Mouse (Mus musculus) intestine, embryonic 15.5 days (tissue): ENCODE measurements at regions not wholly inside any gene's neighbourhood (a gene's known extent, or its start where the extent isn't known, plus 50 kb on each side); places are given as distances from the start of the nearest gene placed in this dataset.

Source experiments
- ATAC-seq: fragments of 200-750 bp; cut with Nextera tagmentation; 2 replicates; pipeline ENCODE4 v1.8.0; 2017; ENCODE audit warnings: moderate TSS enrichment, moderate library complexity
- H3K27ac ChIP-seq: fragments of 300-500 bp; sonication (generic); 2 replicates; pipeline ENCODE4 v1.5.1; 2015; ENCODE audit warnings: mild to moderate bottlenecking, inconsistent platforms
- H3K27me3 ChIP-seq: fragments of 300-500 bp; sonication (generic); replicated peaks from 2 replicates; pipeline ENCODE4 v1.6.1; 2015; ENCODE audit warnings: inconsistent platforms
- H3K36me3 ChIP-seq: fragments of 300-500 bp; sonication (generic); 2 replicates; pipeline ENCODE4 v1.6.1; 2015; ENCODE audit warnings: inconsistent platforms
- H3K4me1 ChIP-seq: fragments of 300-500 bp; sonication (generic); replicated peaks from 2 replicates; pipeline ENCODE4 v1.6.1; 2015; ENCODE audit warnings: inconsistent platforms
- H3K4me2 ChIP-seq: fragments of 300-500 bp; sonication (generic); replicated peaks from 2 replicates; pipeline ENCODE4 v1.6.1; 2015; ENCODE audit warnings: mild to moderate bottlenecking, inconsistent platforms
- H3K4me3 ChIP-seq: fragments of 300-500 bp; sonication (generic); replicated peaks from 2 replicates; pipeline ENCODE4 v1.5.1; 2015; ENCODE audit warnings: inconsistent platforms
- H3K9ac ChIP-seq: fragments of 300-500 bp; sonication (generic); 2 replicates; pipeline ENCODE4 v1.6.1; 2015; ENCODE audit warnings: inconsistent platforms
- H3K9me3 ChIP-seq: fragments of 300-500 bp; sonication (generic); 2 replicates; pipeline ENCODE4 v1.6.1; 2016; ENCODE audit warnings: inconsistent platforms
- WGBS: fragments of 180-500 bp; shearing (Covaris S2); methylation state at CpG from one replicate; pipeline ENCODE4 v1.1.7; 2015; 5-methylcytosine and 5-hydroxymethylcytosine counted together

- no peak for ATAC-seq
- no peaks in the 10 kb centered on the region for H3K9me3 ChIP-seq
- no peak overlapping the region for H3K4me2 ChIP-seq
- no peaks in the 10 kb centered on the region; the same call in 1 of the 2 replicates for H3K4me1 ChIP-seq
- H3K9ac ChIP-seq = no peak overlapping the region
- WGBS = 78% methylated on average over 6 of the region's 6 CpGs
- no peaks in the 10 kb centered on the region for H3K36me3 ChIP-seq
- H3K27me3 ChIP-seq = no peaks in the 10 kb centered on the region
- no peak overlapping the region for H3K27ac ChIP-seq
- H3K4me3 ChIP-seq = no peak overlapping the region
Measured at GRCm38 (mm10) chr1:73721486-73722225, 402.6 kb downstream of the Tns1 start.

GRCm38 (mm10) chr1:73718421-73718820 is 405.8 kb downstream of the Tns1 start:
- WGBS = 80% methylated on average over 5 of the region's 5 CpGs
- no peak overlapping the region for H3K4me3 ChIP-seq

GRCm38 (mm10) chr1:73717401-73717800 is 406.8 kb downstream of the Tns1 start:
- Histone ChIP-seq H3K4me3 (no peak overlapping the region), H3K4me1 (no peaks in the 10 kb centered on the region), H3K27me3 (no peaks in the 10 kb centered on the region), H3K9me3 (no peaks in the 10 kb centered on the region), H3K27ac (no peak overlapping the region), H3K4me2 (no peak overlapping the region), H3K9ac (no peak overlapping the region), H3K36me3 (no peaks in the 10 kb centered on the region)
- no peak for ATAC-seq
- WGBS = 75% methylated on average over 7 of the region's 7 CpGs

More at GRCm38 (mm10) chr1:73718421-73718820, 405.8 kb downstream of the Tns1 start:
- Histone ChIP-seq H3K36me3 (no peaks in the 10 kb centered on the region), H3K9me3 (no peaks in the 10 kb centered on the region), H3K4me1 (no peaks in the 10 kb centered on the region), H3K4me2 (no peak overlapping the region), H3K27ac (no peak overlapping the region), H3K27me3 (no peaks in the 10 kb centered on the region), H3K9ac (no peak overlapping the region)
- no peak for ATAC-seq

- no peaks in the 10 kb centered on the region for H3K36me3 ChIP-seq
- H3K4me3 ChIP-seq = no peak overlapping the region
- no peaks in the 10 kb centered on the region for H3K9me3 ChIP-seq
- H3K4me1 ChIP-seq = no peaks in the 10 kb centered on the region
- H3K27ac ChIP-seq = no peak overlapping the region
- H3K27me3 ChIP-seq = no peaks in the 10 kb centered on the region
- no peak overlapping the region for H3K4me2 ChIP-seq
- H3K9ac ChIP-seq = no peak overlapping the region
- no peak for ATAC-seq
Measured at GRCm38 (mm10) chr1:73716901-73717300, 407.3 kb downstream of the Tns1 start.

GRCm38 (mm10) chr1:73715571-73715970 is 408.7 kb downstream of the Tns1 start:
- H3K4me2 ChIP-seq = no peak overlapping the region

GRCm38 (mm10) chr1:73702428-73702842 is 421.8 kb downstream of the Tns1 start:
- Histone ChIP-seq H3K36me3 (no peaks in the 10 kb centered on the region), H3K27me3 (no peaks in the 10 kb centered on the region), H3K4me3 (no peak overlapping the region), H3K27ac (no peak overlapping the region; the same call in 1 of the 2 replicates), H3K9me3 (no peaks in the 10 kb centered on the region), H3K4me1 (peaks cover 10% of the 10 kb centered on the region), H3K9ac (no peak overlapping the region), H3K4me2 (peak overlapping the region; percentile 27)
- 2% methylated on average over 4 of the region's 4 CpGs for WGBS
- peak; percentile 91 for ATAC-seq

More at GRCm38 (mm10) chr1:73715571-73715970, 408.7 kb downstream of the Tns1 start:
- no peaks in the 10 kb centered on the region for H3K27me3 ChIP-seq
- 73% methylated on average over 2 of the region's 2 CpGs for WGBS
- H3K4me1 ChIP-seq = no peaks in the 10 kb centered on the region
- H3K4me3 ChIP-seq = no peak overlapping the region
- H3K9me3 ChIP-seq = no peaks in the 10 kb centered on the region
- no peak overlapping the region for H3K27ac ChIP-seq
- H3K9ac ChIP-seq = no peak overlapping the region
- no peaks in the 10 kb centered on the region for H3K36me3 ChIP-seq
- ATAC-seq = no peak

GRCm38 (mm10) chr1:73693537-73693936 is 430.7 kb downstream of the Tns1 start:
- Histone ChIP-seq H3K4me3 (no peak overlapping the region), H3K27me3 (no peaks in the 10 kb centered on the region), H3K4me2 (no peak overlapping the region), H3K36me3 (no peaks in the 10 kb centered on the region), H3K9me3 (no peaks in the 10 kb centered on the region), H3K4me1 (0 out of 2 replicates have a peak, but pooled peaks cover 3% of the 10 kb centered on the region), H3K9ac (no peak overlapping the region), H3K27ac (no peak overlapping the region)
- 52% methylated on average over 2 of the region's 2 CpGs for WGBS
- ATAC-seq = 0 out of 2 replicates have a peak, but pooled peaks have one; percentile 51

- H3K9me3 ChIP-seq = no peaks in the 10 kb centered on the region
- H3K4me2 ChIP-seq = no peak overlapping the region
- WGBS = 63% methylated on average over 4 of the region's 4 CpGs
- no peak overlapping the region for H3K27ac ChIP-seq
- H3K4me3 ChIP-seq = no peak overlapping the region
- no peaks in the 10 kb centered on the region for H3K36me3 ChIP-seq
- no peak overlapping the region for H3K9ac ChIP-seq
- H3K27me3 ChIP-seq = no peaks in the 10 kb centered on the region
- ATAC-seq = no peak
- no peaks in the 10 kb centered on the region for H3K4me1 ChIP-seq
Measured at GRCm38 (mm10) chr1:73685734-73686133, 438.5 kb downstream of the Tns1 start.

GRCm38 (mm10) chr1:73685066-73685465 is 439.2 kb downstream of the Tns1 start:
- H3K36me3 ChIP-seq = no peaks in the 10 kb centered on the region
- ATAC-seq = no peak
- no peak overlapping the region for H3K27ac ChIP-seq
- H3K9ac ChIP-seq = no peak overlapping the region
- no peak overlapping the region for H3K4me3 ChIP-seq
- H3K9me3 ChIP-seq = no peaks in the 10 kb centered on the region
- no peaks in the 10 kb centered on the region for H3K27me3 ChIP-seq
- WGBS = 81% methylated on average over 4 of the region's 4 CpGs
- no peaks in the 10 kb centered on the region for H3K4me1 ChIP-seq
- no peak overlapping the region for H3K4me2 ChIP-seq

GRCm38 (mm10) chr1:73684166-73684565 is 440.1 kb downstream of the Tns1 start:
- Histone ChIP-seq H3K4me3 (no peak overlapping the region), H3K4me1 (no peaks in the 10 kb centered on the region), H3K9ac (no peak overlapping the region), H3K4me2 (no peak overlapping the region), H3K9me3 (no peaks in the 10 kb centered on the region), H3K27ac (peak overlapping the region; percentile 23), H3K27me3 (no peaks in the 10 kb centered on the region), H3K36me3 (no peaks in the 10 kb centered on the region)
- WGBS = 61% methylated on average over 5 of the region's 5 CpGs
- ATAC-seq = no peak

- H3K36me3 ChIP-seq = no peaks in the 10 kb centered on the region
- H3K9me3 ChIP-seq = no peaks in the 10 kb centered on the region
- no peak overlapping the region for H3K9ac ChIP-seq
- ATAC-seq = peak; percentile 76
- H3K4me1 ChIP-seq = no peaks in the 10 kb centered on the region
- H3K4me3 ChIP-seq = no peak overlapping the region
- H3K27me3 ChIP-seq = no peaks in the 10 kb centered on the region
- H3K27ac ChIP-seq = peak overlapping the region; percentile 42
- no peak overlapping the region for H3K4me2 ChIP-seq
- WGBS = 53% methylated on average over 4 of the region's 4 CpGs
Measured at GRCm38 (mm10) chr1:73683132-73683888, 440.9 kb downstream of the Tns1 start.

- Histone ChIP-seq H3K36me3 (no peaks in the 10 kb centered on the region), H3K4me3 (no peak overlapping the region), H3K4me1 (no peaks in the 10 kb centered on the region), H3K27ac (no peak overlapping the region), H3K4me2 (no peak overlapping the region), H3K27me3 (no peaks in the 10 kb centered on the region), H3K9ac (no peak overlapping the region), H3K9me3 (no peaks in the 10 kb centered on the region)
- ATAC-seq = peak; percentile 77
- WGBS = 59% methylated on average over 1 of the region's 1 CpGs
Measured at GRCm38 (mm10) chr1:73681697-73682096, 442.6 kb downstream of the Tns1 start.
